Mouse (Mus musculus) brain, embryonic 14.5 days (tissue): ENCODE results near the gene Fasl.

Experiments
- CTCF ChIP-seq: fragments of 200-500 bp; IDR thresholded peaks from 2 replicates; pipeline ENCODE4 v1.5.1; 2012; ENCODE audit warnings: inconsistent platforms, mild to moderate bottlenecking, moderate library complexity, borderline replicate concordance; ENCODE audit not compliant: insufficient read depth, insufficient read length; ENCODE audit errors: extremely low read depth
- POLR2A ChIP-seq: fragments of 200-500 bp; IDR thresholded peaks from 2 replicates; pipeline ENCODE4 v1.6.1; 2012; ENCODE audit warnings: mild to moderate bottlenecking, inconsistent platforms, borderline replicate concordance; ENCODE audit not compliant: poor library complexity, insufficient read depth, insufficient read length, severe bottlenecking; ENCODE audit errors: extremely low read depth

DNA sequence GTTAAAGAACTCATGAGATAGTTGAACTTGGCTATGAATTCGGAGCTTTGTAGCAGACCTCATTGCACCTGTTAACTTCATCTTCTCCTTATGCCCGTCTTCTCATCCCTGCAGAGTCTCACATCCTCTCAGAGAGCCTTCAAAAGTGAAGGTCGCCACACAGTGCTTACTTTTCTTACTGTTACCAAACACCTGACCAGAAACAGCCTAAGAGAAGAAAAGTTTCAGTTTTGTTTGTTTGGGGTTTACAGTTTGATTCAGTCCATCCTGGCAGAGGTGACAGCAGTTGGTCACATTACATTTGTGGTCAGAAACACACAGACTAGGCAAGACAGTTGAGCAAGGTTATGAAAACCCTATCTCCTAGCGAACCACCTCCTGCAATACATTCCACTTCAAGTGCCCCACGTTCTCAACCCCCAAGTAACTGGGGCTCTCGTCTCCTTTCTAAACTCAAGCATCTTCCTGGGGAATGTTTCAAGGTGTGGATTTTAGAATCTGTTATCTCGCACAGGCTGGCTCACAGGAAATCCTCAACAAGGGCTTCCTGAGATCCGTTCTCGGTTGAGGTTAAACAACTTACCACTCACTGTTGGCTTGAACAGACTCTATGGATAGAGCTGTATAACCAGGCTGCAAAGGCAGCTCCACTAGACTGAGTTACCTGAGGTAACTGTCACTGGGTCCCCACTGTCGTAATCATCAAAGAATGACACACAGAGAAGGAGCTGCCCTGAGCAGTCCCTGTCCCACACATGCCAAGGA is 6.3 kb upstream of the Fasl start:
- TF ChIP-seq CTCF (no peak), POLR2A (no peak)
